ENCODE assay signal across 16 mouse cellular contexts in genomic region chr17:70501933-70502332, GRCm38 (mm10).
DNase-seq lines count a peak whose midpoint lies in the region; ATAC-seq lines count a peak whose summit lies in the region.
"Had no signal": no experiment of that assay in that cellular context is flagged by ENCODE, and none has a peak within 500 bp of the region (broad histone marks: within the 10 kb centered on the region; RNA-seq: fewer than 3 reads in every experiment).

No protein-coding gene starts in this region.

- no peaks in the 10 kb centered on the region for H3K36me3 ChIP-seq in hindbrain, embryonic 15.5 days
- no peaks in the 10 kb centered on the region for H3K36me3 ChIP-seq in hindbrain, embryonic 10.5 days
- H3K36me3 ChIP-seq: embryonic facial prominence, embryonic 12.5 days had no signal

- H3K27ac ChIP-seq in hindbrain, embryonic 15.5 days (replicated peaks): peak overlapping the region; percentile 43; the same call in 1 of the 2 replicates
- H3K27ac ChIP-seq in hindbrain, embryonic 10.5 days: no peak overlapping the region
- H3K27ac ChIP-seq: embryonic facial prominence, embryonic 12.5 days; kidney, postnatal 0 days had no signal

- no peaks in the 10 kb centered on the region for H3K4me1 ChIP-seq in hindbrain, embryonic 15.5 days (replicated peaks)
- peaks cover 5% of the 10 kb centered on the region; the same call in 1 of the 2 replicates for H3K4me1 ChIP-seq in hindbrain, embryonic 10.5 days (replicated peaks)
- H3K4me1 ChIP-seq: embryonic facial prominence, embryonic 12.5 days had no signal

- DNase-seq in hindbrain, embryonic 10.5 days (ENCODE audit: low spot score): no peak
- peak; percentile 7 for DNase-seq in ovary, adult 18-20 months (ENCODE audit: low spot score)
- DNase-seq in ovary, postnatal 14 days (ENCODE audit: low spot score): no peak
- DNase-seq in adrenal gland, postnatal 25 days: peak; percentile 41
- DNase-seq in testis, postnatal 10 days (ENCODE audit: low spot score): no peak
- no peak for DNase-seq in cerebellum, postnatal 25 days
- DNase-seq: cerebellum, adult 11-12 months; gastrocnemius, postnatal 10 days; heart, postnatal 14 days; lung, adult 2 months; right cerebral cortex, postnatal 14 days; thymus, postnatal 14 days had no signal

- H3K4me2 ChIP-seq in hindbrain, embryonic 15.5 days: no peak overlapping the region
- H3K4me2 ChIP-seq: embryonic facial prominence, embryonic 12.5 days had no signal

- no peaks in the 10 kb centered on the region for H3K9me3 ChIP-seq in hindbrain, embryonic 15.5 days
- no peaks in the 10 kb centered on the region for H3K9me3 ChIP-seq in hindbrain, embryonic 10.5 days
- H3K9me3 ChIP-seq: embryonic facial prominence, embryonic 12.5 days had no signal

- ATAC-seq in hindbrain, embryonic 15.5 days (ENCODE audit: low FRiP score, low read depth): no peak
- ATAC-seq: intestine, embryonic 16.5 days had no signal

- H3K4me3 ChIP-seq in hindbrain, embryonic 15.5 days: no peak overlapping the region
- H3K4me3 ChIP-seq in hindbrain, embryonic 10.5 days: no peak overlapping the region
- H3K4me3 ChIP-seq: embryonic facial prominence, embryonic 12.5 days had no signal

- WGBS in hindbrain, embryonic 15.5 days: 63% methylated on average over 7 of the region's 7 CpGs
- 70% methylated on average over 7 of the region's 7 CpGs for WGBS in hindbrain, embryonic 10.5 days

- no peaks in the 10 kb centered on the region for H3K27me3 ChIP-seq in hindbrain, embryonic 15.5 days
- H3K27me3 ChIP-seq in hindbrain, embryonic 10.5 days (ENCODE audit: insufficient read depth, poor library complexity, severe bottlenecking): no peaks in the 10 kb centered on the region
- H3K27me3 ChIP-seq: embryonic facial prominence, embryonic 12.5 days had no signal

- no peak overlapping the region for H3K9ac ChIP-seq in hindbrain, embryonic 15.5 days
- H3K9ac ChIP-seq: embryonic facial prominence, embryonic 12.5 days had no signal

Comparison
In these comparisons a context has a peak if more than half of its experiments do, and no peak if none do; other contexts are left out.
1. DNase-seq: peak in ovary, adult 18-20 months (single experiment) and adrenal gland, postnatal 25 days (single experiment); none in hindbrain, embryonic 10.5 days (single experiment), ovary, postnatal 14 days (single experiment), testis, postnatal 10 days (single experiment) and cerebellum, postnatal 25 days (0 of 2).